13 mouse cellular contexts compared by ENCODE assay signal in the genomic region with DNA sequence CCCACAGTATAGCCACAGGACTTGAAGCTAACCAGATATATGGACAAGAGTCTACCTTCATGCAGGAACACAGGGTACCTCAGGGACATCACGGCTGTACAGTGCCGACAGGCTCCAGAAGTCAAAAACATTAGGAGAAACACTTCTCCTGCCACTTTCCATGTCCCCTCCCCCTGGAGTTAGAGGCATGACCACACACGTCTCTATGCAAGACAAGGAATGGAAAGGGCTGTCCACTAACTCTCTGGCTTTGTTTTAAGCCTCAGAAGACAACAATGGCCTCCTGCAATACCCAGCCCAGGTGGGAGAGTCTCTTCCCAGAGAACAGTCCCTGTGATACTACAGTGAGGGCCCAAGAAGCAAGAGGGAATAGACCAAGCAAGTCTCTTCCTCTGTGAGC.
DNase-seq lines count a peak whose midpoint lies in the region; ATAC-seq lines count a peak whose summit lies in the region.
"Had no signal": no experiment of that assay in that cellular context is flagged by ENCODE, and none has a peak within 500 bp of the region (broad histone marks: within the 10 kb centered on the region; RNA-seq: fewer than 3 reads in every experiment).

No protein-coding gene starts in this region.

- no peak for ATAC-seq in forebrain, embryonic 14.5 days
- ATAC-seq in forebrain, embryonic 11.5 days (replicated peaks; ENCODE audit: low FRiP score), result no peak
- no peak for ATAC-seq in midbrain, embryonic 13.5 days
- no peak for ATAC-seq in limb, embryonic 13.5 days (ENCODE audit: low FRiP score, low read depth)

- no peaks in the 10 kb centered on the region for H3K27me3 ChIP-seq in forebrain, embryonic 14.5 days (replicated peaks; ENCODE audit: control insufficient read depth, insufficient read depth, low read length)
- H3K27me3 ChIP-seq in forebrain, embryonic 11.5 days (ENCODE audit: control insufficient read depth, insufficient read depth, low read length), result peaks cover 6% of the 10 kb centered on the region; the same call in 1 of the 2 replicates
- peaks cover 11% of the 10 kb centered on the region for H3K27me3 ChIP-seq in midbrain, embryonic 13.5 days
- peaks cover 39% of the 10 kb centered on the region for H3K27me3 ChIP-seq in midbrain, embryonic 10.5 days (ENCODE audit: low read depth, poor library complexity, severe bottlenecking)
- no peaks in the 10 kb centered on the region for H3K27me3 ChIP-seq in limb, embryonic 13.5 days

- H3K36me3 ChIP-seq in forebrain, embryonic 14.5 days (ENCODE audit: control insufficient read depth, insufficient read depth, low read length), result no peaks in the 10 kb centered on the region
- no peaks in the 10 kb centered on the region for H3K36me3 ChIP-seq in forebrain, embryonic 11.5 days (ENCODE audit: control insufficient read depth, insufficient read depth, low read length)
- H3K36me3 ChIP-seq in midbrain, embryonic 13.5 days, result no peaks in the 10 kb centered on the region
- H3K36me3 ChIP-seq in midbrain, embryonic 10.5 days, result no peaks in the 10 kb centered on the region
- H3K36me3 ChIP-seq in limb, embryonic 13.5 days, result no peaks in the 10 kb centered on the region
- H3K36me3 ChIP-seq: liver, embryonic 15.5 days had no signal

- DNase-seq in forebrain, embryonic 14.5 days (ENCODE audit: low spot score), result no peak
- DNase-seq in forebrain, embryonic 11.5 days (ENCODE audit: low spot score), result no peak
- no peak for DNase-seq in midbrain, embryonic 10.5 days (ENCODE audit: low spot score)
- DNase-seq in right cerebral cortex, adult 2 months (ENCODE audit: low spot score in 2 of 2), result no peak
- no peak for DNase-seq in spleen, postnatal 14 days (ENCODE audit: low spot score in 2 of 2)
- no peak for DNase-seq in embryo, embryonic 11 days
- DNase-seq: cerebellum, postnatal 14 days; gastrocnemius, postnatal 10 days; right cerebral cortex, postnatal 25 days had no signal

- H3K9me3 ChIP-seq in forebrain, embryonic 14.5 days (replicated peaks; ENCODE audit: control insufficient read depth, low read length), result no peaks in the 10 kb centered on the region
- H3K9me3 ChIP-seq in forebrain, embryonic 11.5 days (ENCODE audit: control insufficient read depth, low read length), result no peaks in the 10 kb centered on the region
- no peaks in the 10 kb centered on the region for H3K9me3 ChIP-seq in midbrain, embryonic 13.5 days
- H3K9me3 ChIP-seq in midbrain, embryonic 10.5 days (replicated peaks), result no peaks in the 10 kb centered on the region
- H3K9me3 ChIP-seq in limb, embryonic 13.5 days, result no peaks in the 10 kb centered on the region
- H3K9me3 ChIP-seq: liver, embryonic 15.5 days had no signal

- no peak overlapping the region for H3K27ac ChIP-seq in forebrain, embryonic 14.5 days (ENCODE audit: low read depth, low read length)
- H3K27ac ChIP-seq in forebrain, embryonic 11.5 days (ENCODE audit: low read depth, low read length), result no peak overlapping the region
- H3K27ac ChIP-seq in midbrain, embryonic 13.5 days, result no peak overlapping the region
- H3K27ac ChIP-seq in midbrain, embryonic 10.5 days (replicated peaks), result no peak overlapping the region
- H3K27ac ChIP-seq in limb, embryonic 13.5 days, result peak overlapping the region; percentile 67; the same call in 1 of the 2 replicates
- H3K27ac ChIP-seq: liver, embryonic 15.5 days had no signal

- no peak overlapping the region for H3K4me3 ChIP-seq in forebrain, embryonic 14.5 days (ENCODE audit: low read depth, low read length)
- no peak overlapping the region for H3K4me3 ChIP-seq in forebrain, embryonic 11.5 days (ENCODE audit: low read depth, low read length)
- H3K4me3 ChIP-seq in midbrain, embryonic 13.5 days (replicated peaks), result peak overlapping the region; percentile 11; the same call in 1 of the 2 replicates
- no peak overlapping the region for H3K4me3 ChIP-seq in midbrain, embryonic 10.5 days
- peak overlapping the region; percentile 54 for H3K4me3 ChIP-seq in limb, embryonic 13.5 days
- H3K4me3 ChIP-seq: myocyte had no signal

- 63% methylated on average over 3 of the region's 3 CpGs for WGBS in forebrain, embryonic 14.5 days
- WGBS in forebrain, embryonic 11.5 days, result 63% methylated on average over 3 of the region's 3 CpGs
- WGBS in midbrain, embryonic 13.5 days, result 74% methylated on average over 3 of the region's 3 CpGs
- 72% methylated on average over 3 of the region's 3 CpGs for WGBS in midbrain, embryonic 10.5 days
- WGBS in limb, embryonic 13.5 days, result 40% methylated on average over 3 of the region's 3 CpGs

- no peak overlapping the region for H3K9ac ChIP-seq in forebrain, embryonic 14.5 days (ENCODE audit: low read length)
- H3K9ac ChIP-seq in forebrain, embryonic 11.5 days (ENCODE audit: low read length), result no peak overlapping the region
- H3K9ac ChIP-seq in midbrain, embryonic 13.5 days (replicated peaks), result no peak overlapping the region
- H3K9ac ChIP-seq in limb, embryonic 13.5 days, result peak overlapping the region; percentile 74
- H3K9ac ChIP-seq: liver, embryonic 15.5 days had no signal

- 0 out of 2 replicates have a peak overlapping the region, but pooled peaks have one; percentile 4 for H3K4me2 ChIP-seq in forebrain, embryonic 14.5 days (ENCODE audit: low read length)
- no peak overlapping the region for H3K4me2 ChIP-seq in forebrain, embryonic 11.5 days (ENCODE audit: low read depth, low read length, severe bottlenecking)
- H3K4me2 ChIP-seq in midbrain, embryonic 13.5 days (replicated peaks), result peak overlapping the region; percentile 83
- H3K4me2 ChIP-seq in limb, embryonic 13.5 days (replicated peaks), result peak overlapping the region; percentile 86

- peaks cover 2% of the 10 kb centered on the region; the same call in 1 of the 2 replicates for H3K4me1 ChIP-seq in forebrain, embryonic 14.5 days (ENCODE audit: control insufficient read depth, insufficient read depth, low read length)
- peaks cover 2% of the 10 kb centered on the region; the same call in 1 of the 2 replicates for H3K4me1 ChIP-seq in forebrain, embryonic 11.5 days (replicated peaks; ENCODE audit: control insufficient read depth, insufficient read depth, low read length)
- H3K4me1 ChIP-seq in midbrain, embryonic 13.5 days (replicated peaks), result peaks cover 17% of the 10 kb centered on the region
- peaks cover 21% of the 10 kb centered on the region for H3K4me1 ChIP-seq in midbrain, embryonic 10.5 days
- H3K4me1 ChIP-seq in limb, embryonic 13.5 days, result peaks cover 31% of the 10 kb centered on the region
- H3K4me1 ChIP-seq: liver, embryonic 15.5 days had no signal

Comparison
In these comparisons a context has a peak if more than half of its experiments do, and no peak if none do; other contexts are left out.
1. H3K4me3 ChIP-seq: peak in midbrain, embryonic 13.5 days (single experiment) and limb, embryonic 13.5 days (single experiment); none in forebrain, embryonic 14.5 days (single experiment), forebrain, embryonic 11.5 days (single experiment) and midbrain, embryonic 10.5 days (single experiment).